Mouse (Mus musculus) liver, adult 2 months (tissue): ENCODE data around the gene Kif14. TPM values are rescaled to one million over a fixed set of nuclear protein-coding genes. Genes with fewer than 3 reads are reported as not detected.
"Not testable (repeated sequence)": the region's sequence is repeated elsewhere in the genome, so short reads cannot be mapped to it uniquely, and the experiment has no call there.

ENCODE experiments used
- DNase-seq: peaks from one replicate; pipeline ENCODE4 v3.0.0-alpha.2; 2011; ENCODE audit warnings: low read depth, low spot score; ENCODE audit errors: extremely low read depth
- H3K27ac ChIP-seq: fragments of 200-500 bp; replicated peaks from 2 replicates; pipeline ENCODE4 v1.5.1; 2012; ENCODE audit warnings: low read depth, mild to moderate bottlenecking, control low read depth, inconsistent platforms, low read length; ENCODE audit not compliant: insufficient read depth
- H3K27me3 ChIP-seq: fragments of 200-500 bp; 2 replicates; pipeline ENCODE4 v1.6.1; 2012; ENCODE audit warnings: mild to moderate bottlenecking, moderate library complexity, low read length, inconsistent platforms; ENCODE audit not compliant: control insufficient read depth, insufficient read depth
- H3K36me3 ChIP-seq: fragments of 200-500 bp; 2 replicates; pipeline ENCODE4 v1.6.1; 2012; ENCODE audit warnings: low read length, inconsistent platforms; ENCODE audit not compliant: control insufficient read depth, insufficient read depth
- H3K4me1 ChIP-seq: fragments of 200-500 bp; 2 replicates; pipeline ENCODE4 v1.6.1; 2011; ENCODE audit warnings: low read length; ENCODE audit not compliant: control insufficient read depth, insufficient read depth
- H3K4me3 ChIP-seq: fragments of 200-500 bp; 2 replicates; pipeline ENCODE4 v1.5.1; 2011; ENCODE audit warnings: low read depth, mild to moderate bottlenecking, control low read depth, low read length, moderate library complexity; ENCODE audit not compliant: insufficient read depth
- H3K79me2 ChIP-seq: fragments of 200-500 bp; 2 replicates; pipeline ENCODE4 v1.6.1; 2012; ENCODE audit warnings: inconsistent platforms, mild to moderate bottlenecking, low read length, moderate library complexity; ENCODE audit not compliant: control insufficient read depth, insufficient read depth
- H3K9ac ChIP-seq: fragments of 200-500 bp; 2 replicates; pipeline ENCODE4 v1.6.1; 2012; ENCODE audit warnings: low read depth, mild to moderate bottlenecking, control low read depth, inconsistent platforms, low read length
- CTCF ChIP-seq: fragments of 200-500 bp; IDR thresholded peaks from 2 replicates; pipeline ENCODE4 v1.5.1; 2011; ENCODE audit warnings: low read depth, low read length, control low read depth
- POLR2A ChIP-seq: fragments of 200-500 bp; IDR thresholded peaks from 2 replicates; pipeline ENCODE4 v1.6.1; 2011; ENCODE audit warnings: low read length, control low read depth; ENCODE audit not compliant: insufficient read depth; ENCODE audit errors: extremely low read depth
- WGBS: fragments of 180-500 bp; shearing (Covaris S2); methylation state at CpG from one replicate; pipeline ENCODE4 v1.1.7; 2018; 5-methylcytosine and 5-hydroxymethylcytosine counted together
- polyA plus RNA-seq: library from polyadenylated mRNA; depleted of rRNA; stranded (reverse); fragments of >200 nt; gene quantifications from 2 replicates; pipeline ENCODE4 v1.2.3, GENCODE M21; 2012
- total RNA-seq: library from RNA; depleted of rRNA; stranded (reverse); fragments of >200 nt; gene quantifications from 2 replicates; pipeline ENCODE4 v1.2.3, GENCODE M21; 2014

Gene Kif14
- total and polyA plus RNA-seq, 2 experiments: 0.02 to 0.09 TPM

DNA sequence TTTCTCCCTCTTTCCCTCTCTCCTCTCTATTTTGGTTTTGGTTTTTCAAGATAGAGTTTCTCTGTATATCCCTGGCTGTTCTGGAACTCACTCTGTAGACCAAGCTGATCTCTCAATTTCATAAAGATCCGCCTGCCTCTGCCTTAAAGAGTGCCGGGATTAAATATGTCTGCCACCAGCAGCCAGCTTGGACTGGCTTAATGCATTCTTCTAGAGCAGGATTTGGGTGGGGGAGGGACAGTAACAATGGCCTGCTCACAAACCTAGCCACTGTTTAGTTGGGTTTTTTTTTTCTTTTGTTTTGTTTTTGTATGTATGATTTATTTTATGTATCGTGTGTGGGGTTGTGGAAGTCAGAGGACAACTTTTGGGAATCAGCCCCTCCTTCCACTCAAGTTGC, 88.5 kb downstream of the Kif14 start:
- H3K27ac ChIP-seq: no peak overlapping the region
- no peaks in the 10 kb centered on the region for H3K27me3 ChIP-seq
- WGBS: 91% methylated on average over 3 of the region's 3 CpGs
- no peak for DNase-seq
- H3K9ac ChIP-seq: no peak overlapping the region
- TF ChIP-seq CTCF (no peak), POLR2A (no peak)
- H3K79me2 ChIP-seq: no peaks in the 10 kb centered on the region
- no peak overlapping the region for H3K4me3 ChIP-seq
- peaks cover 7% of the 10 kb centered on the region; the same call in 1 of the 2 replicates for H3K4me1 ChIP-seq
- H3K36me3 ChIP-seq: no peaks in the 10 kb centered on the region

DNA sequence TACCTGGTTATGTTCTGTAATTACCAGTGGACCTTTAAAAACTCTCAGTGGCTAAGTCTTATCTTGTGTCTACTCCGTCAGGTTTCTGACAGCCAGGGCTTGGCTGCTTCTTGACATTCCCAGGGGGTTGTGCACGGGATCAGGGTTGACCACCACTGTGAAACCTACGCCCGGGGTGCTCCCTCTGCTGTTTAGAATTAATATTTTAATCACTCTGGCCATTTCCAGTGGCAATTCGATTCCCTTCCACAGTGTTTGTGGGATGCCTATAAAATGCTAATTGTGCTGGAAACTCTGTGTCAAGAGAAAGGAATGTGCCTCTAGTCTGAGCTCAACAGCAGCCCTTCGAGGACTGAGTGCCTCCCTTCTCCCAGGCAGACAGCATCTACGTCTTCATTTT, 89.7 kb downstream of the Kif14 start:
- Histone ChIP-seq H3K79me2 (no peaks in the 10 kb centered on the region), H3K4me1 (peaks cover 2% of the 10 kb centered on the region; the same call in 1 of the 2 replicates), H3K27ac (no peak overlapping the region), H3K27me3 (no peaks in the 10 kb centered on the region), H3K9ac (no peak overlapping the region), H3K4me3 (no peak overlapping the region), H3K36me3 (no peaks in the 10 kb centered on the region)
- WGBS: 73% methylated on average over 7 of the region's 7 CpGs
- no peak for DNase-seq
- TF ChIP-seq POLR2A: no peak
- TF ChIP-seq CTCF: no peak

GRCm38 (mm10) chr1:136556643-136557042, 90.5 kb downstream of the Kif14 start:
- H3K4me1 ChIP-seq, H3K9ac ChIP-seq, H3K36me3 ChIP-seq, H3K79me2 ChIP-seq, H3K27me3 ChIP-seq, DNase-seq, H3K4me3 ChIP-seq, H3K27ac ChIP-seq: not testable (repeated sequence)
- 89% methylated on average over 2 of the region's 2 CpGs for WGBS

- Histone ChIP-seq H3K36me3 (no peaks in the 10 kb centered on the region), H3K27ac (no peak overlapping the region), H3K27me3 (no peaks in the 10 kb centered on the region), H3K9ac (no peak overlapping the region), H3K79me2 (no peaks in the 10 kb centered on the region), H3K4me3 (no peak overlapping the region), H3K4me1 (no peaks in the 10 kb centered on the region)
- TF ChIP-seq CTCF (no peak), POLR2A (no peak)
- 94% methylated on average over 12 of the region's 12 CpGs for WGBS
- no peak for DNase-seq
These were observed 91.3 kb downstream of the Kif14 start for GRCm38 (mm10) chr1:136557436-136557835.

GRCm38 (mm10) chr1:136558762-136559161, 92.6 kb downstream of the Kif14 start:
- no peak overlapping the region for H3K9ac ChIP-seq
- no peaks in the 10 kb centered on the region for H3K36me3 ChIP-seq
- H3K27me3 ChIP-seq: no peaks in the 10 kb centered on the region
- 76% methylated on average over 5 of the region's 5 CpGs for WGBS
- H3K4me1 ChIP-seq: no peaks in the 10 kb centered on the region
- H3K4me3 ChIP-seq: no peak overlapping the region
- H3K27ac ChIP-seq: no peak overlapping the region
- TF ChIP-seq POLR2A (no peak), CTCF (no peak)
- no peak for DNase-seq
- H3K79me2 ChIP-seq: no peaks in the 10 kb centered on the region

- H3K27ac ChIP-seq: no peak overlapping the region
- no peak overlapping the region for H3K4me3 ChIP-seq
- H3K36me3 ChIP-seq: no peaks in the 10 kb centered on the region
- no peaks in the 10 kb centered on the region for H3K79me2 ChIP-seq
- no peaks in the 10 kb centered on the region for H3K4me1 ChIP-seq
- WGBS: 49% methylated on average over 5 of the region's 5 CpGs
- H3K9ac ChIP-seq: no peak overlapping the region
- no peaks in the 10 kb centered on the region for H3K27me3 ChIP-seq
- no peak for TF ChIP-seq POLR2A
- TF ChIP-seq CTCF: no peak
- no peak for DNase-seq
These were observed 93.1 kb downstream of the Kif14 start for GRCm38 (mm10) chr1:136559284-136559683.

- no peaks in the 10 kb centered on the region for H3K36me3 ChIP-seq
- no peak overlapping the region for H3K4me3 ChIP-seq
- no peak overlapping the region for H3K9ac ChIP-seq
- no peaks in the 10 kb centered on the region for H3K79me2 ChIP-seq
- H3K27me3 ChIP-seq: no peaks in the 10 kb centered on the region
- no peak for DNase-seq
- WGBS: 76% methylated on average over 9 of the region's 9 CpGs
- H3K27ac ChIP-seq: no peak overlapping the region
- no peaks in the 10 kb centered on the region for H3K4me1 ChIP-seq
- TF ChIP-seq CTCF (no peak), POLR2A (no peak)
These were observed 93.6 kb downstream of the Kif14 start for GRCm38 (mm10) chr1:136559774-136560173.
